Mouse (Mus musculus) myocyte (in vitro differentiated cells): ENCODE measurements at regions not wholly inside any gene's neighbourhood (a gene's known extent, or its start where the extent isn't known, plus 50 kb on each side); places are given as distances from the start of the nearest gene placed in this dataset.
"Not testable (repeated sequence)": the region's sequence is repeated elsewhere in the genome, so short reads cannot be mapped to it uniquely, and the experiment has no call there.

ENCODE experiments used
- H3K27me3 ChIP-seq: one replicate; pipeline ENCODE4 v1.6.1; 2011; ENCODE audit not compliant: control insufficient read depth, insufficient read depth, insufficient read length
- H3K36me3 ChIP-seq: one replicate; pipeline ENCODE4 v1.6.1; 2011; ENCODE audit not compliant: control insufficient read depth, insufficient read depth
- H3K4me2 ChIP-seq: one replicate; pipeline ENCODE4 v1.6.1; 2011; ENCODE audit warnings: low read depth, control low read depth
- H3K4me3 ChIP-seq: one replicate; pipeline ENCODE4 v1.5.1; 2011; ENCODE audit warnings: mild to moderate bottlenecking, control low read depth, moderate library complexity
- H3K79me2 ChIP-seq: one replicate; pipeline ENCODE4 v1.6.1; 2011; ENCODE audit not compliant: control insufficient read depth, insufficient read depth
- H3ac ChIP-seq: one replicate; pipeline ENCODE4 v1.6.1; 2011; ENCODE audit not compliant: control insufficient read depth, insufficient read length
- CEBPB ChIP-seq: IDR thresholded peaks from 2 replicates; pipeline ENCODE4 v1.6.1; 2011; ENCODE audit warnings: mild to moderate bottlenecking, moderate library complexity; ENCODE audit not compliant: poor library complexity, insufficient read depth, severe bottlenecking
- E2F4 ChIP-seq: IDR thresholded peaks from one replicate; pipeline ENCODE4 v1.6.1; 2011; ENCODE audit warnings: mild to moderate bottlenecking, control low read depth, moderate library complexity; ENCODE audit not compliant: insufficient read depth
- MAX ChIP-seq: IDR thresholded peaks from one replicate; pipeline ENCODE4 v1.6.1; 2011; ENCODE audit warnings: low read depth, mild to moderate bottlenecking, control low read depth
- MYOD1 ChIP-seq, 3 experiments: IDR thresholded peaks; one replicate each; pipeline ENCODE4 v1.6.1; 2011; ENCODE audit warnings: control low read depth in 2 of 3, low read depth in 2 of 3, mild to moderate bottlenecking in 2 of 3, moderate library complexity in 1 of 3; ENCODE audit not compliant: insufficient read length in 2 of 3, control insufficient read depth in 1 of 3
- MYOG ChIP-seq, 3 experiments: IDR thresholded peaks; one replicate each; pipeline ENCODE4 v1.6.1; 2011; ENCODE audit warnings: control low read depth in 2 of 3, low read depth in 2 of 3, mild to moderate bottlenecking in 2 of 3; ENCODE audit not compliant: insufficient read length in 2 of 3, control insufficient read depth in 1 of 3, insufficient read depth in 1 of 3
- POLR2A ChIP-seq: IDR thresholded peaks from one replicate; pipeline ENCODE4 v1.6.1; 2011; ENCODE audit warnings: low read depth, mild to moderate bottlenecking, control low read depth, moderate library complexity; ENCODE audit not compliant: insufficient read length
- POLR2AphosphoS2 ChIP-seq: IDR thresholded peaks from one replicate; pipeline ENCODE4 v1.6.1; 2011; ENCODE audit warnings: low read depth, control low read depth; ENCODE audit not compliant: insufficient read length
- REST ChIP-seq: IDR thresholded peaks from one replicate; pipeline ENCODE4 v1.6.1; 2011; ENCODE audit warnings: mild to moderate bottlenecking, control low read depth, moderate library complexity; ENCODE audit not compliant: insufficient read depth, insufficient read length
- SRF ChIP-seq: IDR thresholded peaks from one replicate; pipeline ENCODE4 v1.6.1; 2011; ENCODE audit warnings: low read depth; ENCODE audit not compliant: control insufficient read depth, insufficient read length
- TCF12 ChIP-seq: IDR thresholded peaks from one replicate; pipeline ENCODE4 v1.6.1; 2011; ENCODE audit warnings: mild to moderate bottlenecking, control low read depth; ENCODE audit not compliant: poor library complexity, insufficient read depth, severe bottlenecking
- TCF3 ChIP-seq: IDR thresholded peaks from one replicate; pipeline ENCODE4 v1.6.1; 2011; ENCODE audit warnings: low read depth, control low read depth; ENCODE audit not compliant: insufficient read length
- USF1 ChIP-seq: IDR thresholded peaks from one replicate; pipeline ENCODE4 v1.6.1; 2011; ENCODE audit warnings: low read depth, mild to moderate bottlenecking, control low read depth, moderate library complexity

DNA sequence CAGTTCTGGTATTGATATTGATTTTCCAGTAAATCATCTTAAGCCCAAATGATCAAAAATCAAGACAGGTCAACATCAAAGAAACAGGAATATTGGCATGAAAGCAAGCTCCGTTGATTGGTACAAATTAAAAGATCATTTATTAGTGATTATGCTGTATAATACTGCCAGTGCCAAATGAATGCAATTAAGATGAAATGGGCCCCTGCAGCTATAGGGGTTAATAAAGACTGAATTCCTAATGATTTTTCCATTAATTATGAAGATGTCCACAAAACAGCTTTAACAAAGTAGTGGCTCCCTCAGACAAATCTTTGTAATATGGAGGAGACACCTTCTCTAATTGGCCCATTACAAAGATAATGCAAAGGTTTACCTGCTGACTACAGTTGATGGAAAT is 685.6 kb upstream of the Pou3f2 start:
- TF ChIP-seq TCF12 (no peak), POLR2A (no peak), USF1 (no peak), MYOG (IDR thresholded peaks at IDR 0.05; ENCODE audit: control insufficient read depth in 1 of 3, insufficient read depth in 1 of 3, insufficient read length in 2 of 3, low read depth in 2 of 3) (no peak), MYOD1 (IDR thresholded peaks at IDR 0.05; ENCODE audit: control insufficient read depth in 1 of 3, insufficient read length in 2 of 3, low read depth in 2 of 3) (no peak), MAX (no peak), E2F4 (no peak), CEBPB (no peak), POLR2AphosphoS2 (no peak), REST (no peak)
- Histone ChIP-seq H3K27me3 (no peaks in the 10 kb centered on the region), H3ac (no peak overlapping the region), H3K36me3 (no peaks in the 10 kb centered on the region), H3K4me2 (no peak overlapping the region), H3K4me3 (no peak overlapping the region), H3K79me2 (no peaks in the 10 kb centered on the region)

DNA sequence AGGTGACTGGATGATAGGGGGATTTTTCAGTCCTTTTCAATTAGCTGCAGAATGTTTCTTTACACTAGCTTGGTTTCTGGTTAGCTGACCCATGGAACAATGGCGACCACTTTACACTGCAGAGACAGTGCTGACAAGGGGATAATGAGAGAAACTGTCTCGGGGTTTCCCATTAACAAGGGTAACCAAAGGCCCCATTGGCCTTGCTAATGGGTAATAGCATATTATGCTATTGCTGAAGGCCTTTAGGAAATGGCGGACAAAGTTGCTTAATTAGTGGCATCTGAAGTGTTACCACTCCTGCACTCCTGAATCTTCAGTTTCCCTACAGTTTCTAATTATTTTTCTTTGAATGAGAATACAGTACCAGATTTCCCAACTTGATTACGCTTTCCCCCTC is 685.2 kb upstream of the Pou3f2 start:
- no peak for TF ChIP-seq SRF
- TF ChIP-seq MYOG (IDR thresholded peaks at IDR 0.05; ENCODE audit: control insufficient read depth in 1 of 3, insufficient read depth in 1 of 3, insufficient read length in 2 of 3, low read depth in 2 of 3), result no peak
- no peak for TF ChIP-seq TCF3
- no peak for TF ChIP-seq REST
- no peak for TF ChIP-seq CEBPB
- TF ChIP-seq MAX, result no peak
- TF ChIP-seq POLR2A, result no peak
- TF ChIP-seq TCF12, result no peak
- TF ChIP-seq E2F4, result no peak
- TF ChIP-seq POLR2AphosphoS2, result no peak
- no peak for TF ChIP-seq MYOD1 (IDR thresholded peaks at IDR 0.05; ENCODE audit: control insufficient read depth in 1 of 3, insufficient read length in 2 of 3, low read depth in 2 of 3)
- TF ChIP-seq USF1, result no peak
- H3K79me2 ChIP-seq, result no peaks in the 10 kb centered on the region
- no peak overlapping the region for H3K4me2 ChIP-seq
- no peak overlapping the region for H3ac ChIP-seq
- no peaks in the 10 kb centered on the region for H3K27me3 ChIP-seq
- no peak overlapping the region for H3K4me3 ChIP-seq
- H3K36me3 ChIP-seq, result no peaks in the 10 kb centered on the region

DNA sequence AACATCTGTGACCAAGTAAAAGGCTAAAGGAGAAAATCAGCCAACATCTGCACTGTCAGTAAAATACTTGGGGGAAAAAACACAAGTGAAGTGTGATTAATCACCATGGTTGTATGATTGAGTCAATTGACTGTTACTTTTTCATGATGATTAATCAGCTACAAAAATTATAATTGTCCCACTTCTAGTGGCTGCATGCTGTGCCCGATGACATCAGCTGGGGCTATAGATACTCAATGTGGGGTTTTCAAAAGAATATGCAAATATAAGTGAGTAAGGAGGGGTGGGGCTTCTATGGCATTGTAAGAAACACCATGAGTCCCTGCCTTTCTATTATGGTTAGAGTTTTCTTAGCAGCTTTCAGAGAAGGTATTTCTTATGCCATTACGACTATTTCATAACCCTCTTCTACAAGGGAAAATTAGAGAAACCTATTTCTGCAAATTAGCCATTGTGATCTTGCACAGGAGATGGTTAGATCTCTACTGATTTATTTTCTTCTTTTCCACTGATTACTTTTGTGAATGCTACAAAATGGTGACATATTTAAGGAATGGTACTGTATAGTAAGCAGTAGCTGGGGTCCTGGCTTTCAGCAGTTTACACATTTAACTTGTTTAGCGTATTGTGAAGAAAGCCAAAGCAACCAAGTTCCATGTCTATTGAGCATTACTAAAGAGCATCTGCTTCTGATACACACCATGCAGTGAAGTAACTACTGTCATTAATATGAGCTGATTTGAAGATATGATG is 660.1 kb upstream of the Pou3f2 start:
- Histone ChIP-seq H3K27me3 (no peaks in the 10 kb centered on the region), H3K4me3 (no peak overlapping the region), H3K36me3 (no peaks in the 10 kb centered on the region), H3K79me2 (no peaks in the 10 kb centered on the region), H3K4me2 (no peak overlapping the region), H3ac (no peak overlapping the region)
- TF ChIP-seq MYOD1 (IDR thresholded peaks at IDR 0.05; ENCODE audit: control insufficient read depth in 1 of 3, insufficient read length in 2 of 3, low read depth in 2 of 3), result no peak
- no peak for TF ChIP-seq REST

DNA sequence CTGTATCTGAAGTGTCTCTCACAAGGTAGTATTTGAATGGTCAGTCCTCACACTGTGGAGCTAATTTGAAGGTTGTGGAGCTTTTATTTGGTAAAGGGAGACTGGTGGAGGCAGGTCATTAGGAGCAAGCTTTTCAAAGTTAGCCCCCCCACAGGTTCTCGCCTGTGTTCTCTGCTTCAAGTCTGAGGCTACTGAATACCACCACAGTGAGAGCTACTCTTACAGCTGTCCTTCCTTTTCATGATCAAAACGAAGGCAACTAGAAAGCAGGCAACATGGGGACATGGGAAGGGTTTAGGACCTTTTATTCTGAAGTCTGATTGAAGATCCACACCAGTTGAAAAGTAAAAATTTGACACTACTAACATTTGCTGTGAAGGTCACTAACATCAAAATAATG is 645.2 kb upstream of the Pou3f2 start:
- H3K4me2 ChIP-seq, result no peak overlapping the region
- H3K4me3 ChIP-seq, result no peak overlapping the region
- TF ChIP-seq MYOD1 (IDR thresholded peaks at IDR 0.05; ENCODE audit: control insufficient read depth in 1 of 3, insufficient read length in 2 of 3, low read depth in 2 of 3) (no peak), USF1 (no peak), MAX (no peak), POLR2A (no peak), POLR2AphosphoS2 (no peak), TCF3 (no peak), TCF12 (no peak), SRF (no peak), MYOG (IDR thresholded peaks at IDR 0.05; ENCODE audit: control insufficient read depth in 1 of 3, insufficient read depth in 1 of 3, insufficient read length in 2 of 3, low read depth in 2 of 3) (no peak), REST (no peak), CEBPB (no peak), E2F4 (no peak)
- H3K36me3 ChIP-seq, result no peaks in the 10 kb centered on the region
- no peaks in the 10 kb centered on the region for H3K79me2 ChIP-seq
- H3ac ChIP-seq, result no peak overlapping the region
- no peaks in the 10 kb centered on the region for H3K27me3 ChIP-seq

DNA sequence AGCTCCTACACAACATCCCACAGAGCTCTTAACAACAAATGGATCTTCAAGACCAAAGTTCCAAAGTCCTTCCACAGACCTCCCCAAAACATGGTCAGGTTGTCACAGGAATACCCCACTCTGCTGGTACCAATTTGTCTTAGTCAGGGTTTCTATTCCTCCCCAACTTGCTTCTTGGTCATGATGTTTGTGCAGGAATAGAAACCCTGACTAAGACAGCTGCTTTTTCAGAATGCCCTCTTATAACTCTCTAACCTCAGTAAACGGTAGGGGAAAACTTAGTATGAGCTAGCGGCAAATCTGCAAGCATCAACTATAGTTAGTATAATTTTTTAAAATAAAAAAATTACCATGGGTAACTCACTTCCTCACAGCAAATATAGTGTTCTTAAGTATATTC is 613.3 kb upstream of the Pou3f2 start:
- H3ac ChIP-seq, H3K36me3 ChIP-seq, H3K4me3 ChIP-seq, H3K4me2 ChIP-seq, H3K79me2 ChIP-seq, H3K27me3 ChIP-seq: not testable (repeated sequence)
